Mouse (Mus musculus) retina, postnatal 1 day (tissue): ENCODE results near the gene Dnmt1.

ENCODE experiments used
- DNase-seq: peaks from one replicate; pipeline ENCODE4 v3.0.0-alpha.2; 2012

Dnmt1 gene

DNA sequence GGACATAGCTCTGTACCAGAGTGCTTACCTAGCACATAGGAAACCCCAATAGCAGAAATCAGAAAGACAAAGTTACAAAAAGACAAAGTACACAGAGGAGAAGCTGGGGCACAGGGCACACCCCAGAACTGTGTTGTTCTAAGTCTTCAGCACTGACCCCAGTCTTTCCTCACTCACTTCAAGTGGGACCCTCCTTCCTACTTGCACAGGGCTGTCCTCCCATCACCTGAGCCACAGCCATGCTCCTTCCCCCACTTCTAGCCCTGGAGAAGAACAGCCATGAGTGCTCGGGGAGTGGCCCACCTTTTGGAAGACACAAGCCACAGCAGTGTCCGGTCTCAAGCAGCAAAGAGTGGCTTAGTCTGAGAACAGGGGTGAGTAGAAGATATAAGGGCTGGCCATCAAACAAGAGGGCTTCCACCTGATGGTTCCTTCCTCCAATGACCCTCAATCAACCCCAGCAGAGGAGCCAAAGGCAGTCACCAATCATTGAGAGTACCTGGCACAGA is at the start of gene Dnmt1:
Gene Dnmt1, minus strand, starts transcription at position 459 of the 509 bp plus-strand sequence.
- DNase-seq, result no peak

DNA sequence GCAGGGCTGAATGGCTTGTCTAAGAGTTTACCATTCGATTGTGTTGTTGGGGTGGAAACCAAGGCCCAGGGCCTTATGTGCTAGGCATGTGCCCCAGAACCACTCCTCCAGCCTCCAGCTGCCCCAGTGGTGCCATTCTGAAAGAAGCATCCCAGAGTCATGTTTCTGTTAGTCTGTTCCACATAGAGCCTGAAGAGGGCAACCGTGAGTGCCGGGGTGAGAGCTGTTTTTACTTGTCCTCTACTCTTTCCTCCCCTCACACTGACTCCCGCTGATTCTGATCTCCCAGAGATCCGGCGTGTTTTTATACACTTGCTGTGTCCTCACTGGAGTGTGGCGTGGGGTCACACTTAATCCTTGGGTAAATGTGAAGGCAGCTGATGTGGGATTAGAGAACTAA is 48.3 kb upstream of the Dnmt1 start:
- DNase-seq, result no peak

DNA sequence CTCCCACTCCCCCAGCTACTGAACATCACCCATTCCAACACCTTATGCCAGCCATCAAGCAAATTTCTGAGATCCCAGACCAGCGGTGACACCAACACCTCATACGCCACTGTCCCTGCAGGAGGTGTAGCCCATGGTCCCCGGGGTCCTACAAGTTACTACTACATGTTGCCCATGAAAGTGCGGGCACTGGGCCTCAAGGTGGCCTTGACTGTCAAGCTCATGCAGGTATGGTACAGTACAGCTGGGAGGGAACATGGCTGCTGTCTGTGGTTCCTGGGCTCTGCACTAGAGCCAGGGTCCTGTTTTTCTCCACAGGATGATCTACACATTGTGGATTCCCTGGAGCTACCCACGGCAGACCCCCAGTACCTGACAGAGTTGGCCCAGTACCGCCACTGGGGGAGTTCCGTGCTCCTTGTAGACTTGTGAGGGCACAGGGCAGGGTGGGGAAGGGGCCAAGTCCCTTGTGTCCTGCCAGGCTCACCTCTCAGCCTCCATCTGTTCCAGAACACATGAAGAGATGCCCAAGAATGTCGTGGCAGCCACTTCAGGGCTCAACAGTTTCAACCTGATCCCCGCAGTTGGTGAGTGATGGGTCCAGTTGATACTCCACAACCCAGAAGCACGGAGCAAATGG is 47.7 kb upstream of the Dnmt1 start:
- DNase-seq, result no peak

DNA sequence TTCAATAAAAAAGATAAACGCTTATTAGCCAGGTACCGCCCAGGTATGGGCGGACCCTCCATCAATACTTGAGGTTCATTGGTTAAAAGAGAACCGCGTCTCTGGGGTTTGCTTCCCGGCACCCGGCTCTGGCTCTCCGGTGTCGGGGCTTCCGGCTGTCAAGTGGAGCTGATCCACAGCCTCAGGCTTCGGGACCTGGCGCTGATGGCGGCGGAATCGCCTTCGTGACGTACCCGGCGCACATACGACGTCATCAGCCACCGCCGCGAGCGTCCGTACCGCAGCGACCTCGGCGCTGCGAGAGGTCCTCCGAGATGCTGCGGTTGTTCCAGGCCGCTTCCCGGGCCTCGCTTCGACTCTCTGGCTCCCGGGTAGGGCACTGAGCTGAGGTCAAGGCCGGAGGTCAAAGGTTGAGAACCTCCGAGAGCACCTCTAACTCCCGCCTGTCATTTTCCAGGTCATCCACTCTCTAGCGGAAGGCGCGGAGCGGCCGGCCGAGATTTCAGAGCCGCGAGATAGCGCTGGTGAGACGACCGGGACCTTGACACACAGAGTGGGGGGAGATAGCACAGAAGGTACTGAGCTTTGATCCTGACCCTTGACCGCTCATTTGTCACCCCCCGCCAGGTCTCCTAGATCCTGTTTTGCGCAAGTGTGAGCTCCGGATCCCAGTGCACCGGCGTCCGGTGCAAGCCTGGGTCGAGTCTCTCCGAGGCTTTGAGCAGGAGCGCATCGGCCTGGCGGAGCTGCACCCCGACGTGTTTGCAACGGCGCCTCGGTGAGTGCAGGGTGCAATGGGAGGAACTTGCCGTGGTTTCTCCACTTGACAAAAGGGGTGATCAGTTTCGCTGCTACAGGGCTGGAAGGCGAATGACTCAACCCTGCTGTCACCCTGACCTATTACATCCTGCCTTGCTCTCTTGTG is 43.2 kb upstream of the Dnmt1 start, which contains the start of gene Mrpl4:
Gene Mrpl4, plus strand, starts transcription at position 112 of the 925 bp plus-strand sequence.
- DNase-seq, result peak; percentile 90

DNA sequence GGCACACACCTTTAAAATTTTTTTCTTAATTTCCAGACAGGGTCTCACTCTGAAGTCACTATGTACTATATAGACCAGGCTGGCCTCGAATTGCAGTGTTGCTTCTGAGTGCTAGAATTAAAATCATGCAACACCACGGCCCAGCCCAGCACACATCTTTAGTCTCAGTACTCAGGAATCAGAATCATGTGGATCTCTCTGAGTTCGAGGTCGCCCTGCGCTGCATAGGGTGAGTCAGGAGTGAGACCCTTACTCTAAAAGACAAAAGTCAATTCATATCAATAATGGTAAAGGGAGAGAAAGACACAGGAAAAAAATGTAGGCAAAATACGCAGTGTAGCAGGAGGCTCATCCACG is 42.6 kb upstream of the Dnmt1 start:
- DNase-seq, result no peak

DNA sequence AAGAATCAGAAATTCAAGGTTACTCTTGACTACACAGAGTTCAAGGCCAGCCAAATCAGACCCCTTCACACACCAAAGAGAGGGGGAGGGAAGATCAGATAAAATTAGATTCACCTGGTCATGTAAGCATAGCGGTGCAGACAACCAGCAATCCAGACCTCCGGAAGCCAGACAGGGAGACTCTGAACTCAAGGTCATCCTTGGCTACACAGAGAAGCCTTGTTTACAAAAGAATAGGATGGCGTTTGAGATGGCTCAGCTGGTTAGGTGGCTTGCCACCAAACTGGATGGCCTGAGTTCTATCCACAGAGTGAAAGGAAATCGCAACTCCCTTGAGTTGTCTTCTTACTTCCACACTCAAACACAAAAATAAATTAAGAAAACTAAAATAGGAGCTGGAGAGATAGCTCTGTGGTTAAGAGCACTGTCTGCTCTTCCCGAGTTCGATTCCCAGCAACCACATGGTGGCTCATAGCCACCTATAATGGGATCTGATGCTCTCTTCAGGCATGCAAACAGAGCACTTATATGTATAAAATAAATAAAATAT is 42.0 kb upstream of the Dnmt1 start:
- no peak for DNase-seq

DNA sequence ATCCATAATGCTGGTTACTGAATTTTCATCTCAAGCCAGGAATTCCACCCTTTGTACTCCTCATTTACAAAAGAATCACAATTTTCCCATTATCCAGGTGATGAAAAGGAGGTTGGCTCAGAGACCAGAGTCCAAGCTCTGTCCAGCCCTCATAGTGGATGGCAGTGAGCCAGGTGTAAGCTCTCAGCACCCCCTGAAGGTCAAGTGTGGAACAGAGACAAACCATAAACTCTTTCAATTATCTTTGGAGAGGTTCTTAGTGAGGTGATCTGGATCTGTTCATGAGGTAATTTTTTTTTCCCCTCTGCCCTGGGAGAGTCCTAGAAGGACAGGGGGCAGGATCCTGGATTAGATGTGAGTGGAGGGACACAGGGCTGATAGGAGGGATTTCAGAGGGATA is 41.1 kb upstream of the Dnmt1 start:
- peak; percentile 46 for DNase-seq

DNA sequence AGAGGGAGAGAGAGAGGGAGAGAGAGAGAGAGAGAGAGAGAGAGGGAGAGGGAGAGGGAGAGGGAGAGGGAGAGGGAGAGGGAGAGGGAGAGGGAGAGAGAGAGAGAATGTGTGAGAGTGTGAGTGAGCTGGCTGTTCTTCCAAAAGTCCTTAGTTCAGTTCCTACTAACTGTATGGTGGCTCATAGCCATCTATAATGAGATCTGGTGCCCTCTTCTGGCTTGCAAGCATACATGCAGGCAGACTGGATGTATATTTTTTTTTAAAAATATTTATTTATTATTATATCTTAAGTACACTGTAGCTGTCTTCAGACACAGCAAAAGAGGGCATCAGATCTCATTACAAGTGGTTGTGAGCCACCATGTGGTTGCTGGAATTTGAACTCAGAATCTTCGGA is 38.6 kb upstream of the Dnmt1 start:
- DNase-seq, result peak; percentile 59

DNA sequence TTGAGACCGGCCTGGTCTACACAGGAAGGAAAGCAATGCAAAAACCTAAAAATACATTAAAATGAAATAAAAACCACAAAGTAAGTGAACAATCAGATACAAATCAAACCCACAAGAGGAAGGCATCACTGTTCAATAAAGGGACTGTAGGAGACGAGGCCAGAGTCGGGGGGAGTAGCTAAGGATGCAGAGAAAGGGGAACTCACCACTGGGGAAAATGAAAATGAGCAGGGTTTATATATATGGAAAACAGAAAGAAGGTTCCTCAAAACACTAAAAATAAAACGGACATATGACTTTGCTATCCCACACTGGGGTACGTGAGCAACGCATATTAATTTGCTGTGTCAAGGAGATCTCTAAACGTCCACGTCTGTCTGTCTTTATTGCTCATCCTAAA is 37.4 kb upstream of the Dnmt1 start:
- no peak for DNase-seq

DNA sequence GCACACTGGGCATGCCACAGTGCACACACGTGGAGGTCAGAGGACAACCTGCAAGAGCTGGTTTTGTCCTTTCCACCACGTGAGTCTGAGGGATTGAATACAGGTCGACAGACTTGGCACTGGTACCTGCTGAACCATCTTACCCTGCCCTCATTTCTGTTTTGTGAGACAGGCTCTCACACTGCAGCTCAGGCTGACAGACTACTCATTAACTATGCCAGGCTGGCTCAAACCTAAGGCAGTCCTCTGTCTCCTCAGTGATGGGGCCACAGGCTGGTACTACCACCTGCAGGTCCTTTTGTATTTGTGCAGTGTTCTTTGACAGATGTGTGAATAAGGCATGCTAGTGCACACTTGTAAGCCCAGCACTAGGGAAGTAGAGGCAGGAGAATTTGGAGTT is 35.4 kb upstream of the Dnmt1 start:
- no peak for DNase-seq

DNA sequence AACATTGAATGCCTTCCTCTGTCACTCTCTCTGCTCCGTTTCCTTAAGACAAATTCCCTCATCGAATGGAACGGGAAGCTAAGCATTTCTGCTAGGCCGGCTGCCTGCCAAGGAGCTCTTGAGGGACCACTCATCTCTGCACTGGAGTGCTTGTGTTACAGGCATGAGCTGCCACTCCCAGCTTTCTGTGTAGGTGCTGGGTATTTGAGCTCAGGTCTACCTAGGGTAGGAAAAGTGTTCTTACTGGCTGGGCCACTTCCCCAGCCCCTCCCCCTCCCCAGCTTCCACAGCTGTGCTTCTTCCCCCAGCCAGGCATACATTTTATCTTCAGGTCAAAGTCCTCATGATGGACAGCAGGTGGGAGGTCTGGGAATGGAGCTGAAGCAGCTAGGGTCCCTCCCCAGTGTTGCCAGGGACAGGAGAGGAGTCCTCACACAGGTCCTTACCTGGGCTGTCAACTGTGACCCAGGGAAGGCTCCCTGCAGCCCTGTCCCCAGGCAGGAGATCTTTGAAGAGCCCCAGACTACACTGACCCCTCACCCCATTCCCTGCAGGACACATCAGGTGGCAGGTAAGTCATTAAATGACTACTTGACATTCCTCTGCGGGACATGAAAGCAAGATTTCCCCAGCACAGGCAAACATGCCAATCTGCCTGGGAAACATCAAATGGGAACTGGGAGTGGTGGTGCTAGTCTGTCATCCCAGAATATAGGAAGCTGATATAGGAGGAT is 33.6 kb upstream of the Dnmt1 start:
- no peak for DNase-seq

DNA sequence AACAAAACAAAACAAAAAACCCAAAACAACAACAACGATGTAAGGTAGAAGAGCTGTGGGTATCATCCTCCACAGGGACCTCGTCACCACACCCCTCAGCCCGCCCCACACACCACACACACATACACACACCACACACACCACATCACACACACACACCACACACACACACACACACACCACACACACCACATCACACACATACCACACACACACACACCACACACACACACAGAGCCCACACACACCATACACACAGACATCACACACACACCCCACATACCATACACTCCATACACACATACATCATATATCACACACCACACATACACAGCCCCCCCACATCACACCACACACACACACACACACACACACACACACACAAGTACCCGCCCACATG is 31.9 kb upstream of the Dnmt1 start:
- DNase-seq, result no peak

DNA sequence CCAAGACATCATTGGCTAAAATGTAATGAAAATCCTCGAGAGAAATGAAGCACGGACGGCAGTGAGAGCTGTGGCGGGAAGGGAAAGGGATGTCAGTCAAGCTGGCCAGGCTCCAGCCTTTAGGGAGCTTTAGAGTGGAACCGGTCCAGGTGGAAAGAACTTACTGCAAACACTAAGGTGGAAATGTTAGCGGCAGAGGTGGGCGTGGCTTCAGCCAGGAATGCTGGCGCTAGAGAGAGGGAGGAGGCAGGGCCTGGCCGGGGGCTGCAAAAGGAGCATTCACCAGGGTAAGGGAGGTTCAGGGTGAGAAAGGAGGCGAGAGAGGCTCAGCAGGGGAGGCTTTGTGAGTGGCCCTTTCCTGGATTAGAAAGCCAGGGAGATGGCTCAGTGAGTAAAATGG is 31.2 kb upstream of the Dnmt1 start:
- DNase-seq, result peak; percentile 41

DNA sequence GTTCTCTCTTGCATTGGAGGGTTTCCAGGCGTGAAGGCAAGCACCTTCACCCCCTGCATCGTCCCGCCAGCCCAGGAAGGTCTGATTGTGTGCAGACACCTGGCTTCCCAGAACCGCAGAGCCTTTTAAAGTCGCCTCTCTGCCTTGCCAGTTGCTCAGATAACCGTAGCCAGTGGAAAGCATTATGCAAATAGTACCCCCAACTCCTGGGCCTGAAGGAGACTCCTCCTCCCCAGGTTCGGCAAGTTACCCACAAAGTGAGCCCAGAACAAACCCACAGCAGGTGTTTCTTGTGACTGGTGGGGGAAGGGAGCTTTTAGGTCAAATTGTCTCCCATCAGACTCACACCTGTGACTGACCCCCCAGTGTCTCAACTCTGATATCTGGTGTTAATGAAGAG is 28.3 kb upstream of the Dnmt1 start:
- DNase-seq, result no peak

DNA sequence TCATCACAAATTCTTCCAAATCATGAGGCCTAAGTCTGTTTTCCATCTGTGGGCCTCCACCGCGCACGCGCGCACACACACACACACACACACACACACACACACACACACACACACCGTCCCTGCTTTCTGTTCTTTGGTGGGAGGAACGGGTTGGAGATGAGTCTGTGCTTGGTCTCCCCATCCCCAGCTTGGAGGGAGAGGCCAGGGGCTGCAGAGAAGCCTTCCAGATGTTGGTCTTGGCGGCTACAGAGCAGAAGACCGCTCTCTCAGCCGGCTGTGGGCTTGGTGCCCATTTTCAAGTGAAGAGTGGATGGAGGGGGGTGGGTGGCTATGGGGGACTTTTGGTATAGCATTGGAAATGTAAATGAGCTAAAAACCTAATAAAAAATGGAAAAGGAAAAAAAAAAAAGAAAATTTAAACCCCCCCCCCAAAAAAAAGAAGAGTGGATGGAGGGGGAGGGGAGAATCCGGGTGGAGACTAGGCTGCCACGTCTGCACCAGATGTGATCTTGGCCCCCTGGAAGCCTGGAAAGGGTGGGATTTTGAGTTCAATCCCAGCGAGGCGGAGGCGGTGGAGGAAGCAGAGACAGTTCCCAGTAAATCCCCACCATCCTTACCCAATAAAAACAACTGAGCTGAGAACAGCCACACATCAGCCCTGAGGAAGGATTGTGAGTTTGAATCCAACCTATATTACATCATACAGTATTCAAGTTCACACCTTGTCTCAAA is 27.4 kb upstream of the Dnmt1 start:
- DNase-seq, result no peak

DNA sequence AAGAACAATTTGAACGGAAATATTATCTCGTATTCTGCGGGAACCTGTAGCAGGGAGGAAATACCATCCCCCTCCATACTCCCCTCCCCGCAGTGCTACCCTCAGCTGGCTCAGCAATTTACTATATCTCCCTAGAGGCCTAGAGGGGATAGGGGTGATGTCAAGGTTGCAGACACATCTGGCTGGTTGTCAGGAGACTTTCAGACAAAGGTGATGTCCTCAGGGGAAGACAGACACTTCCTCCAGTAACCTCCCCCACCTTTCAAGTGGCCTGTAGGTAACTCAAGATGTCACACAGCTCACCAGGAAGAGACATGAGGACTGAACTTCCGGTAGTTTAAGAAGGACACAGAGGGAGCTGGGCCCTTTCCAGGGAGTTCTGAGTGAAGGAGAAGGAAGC is 23.5 kb upstream of the Dnmt1 start:
- no peak for DNase-seq

DNA sequence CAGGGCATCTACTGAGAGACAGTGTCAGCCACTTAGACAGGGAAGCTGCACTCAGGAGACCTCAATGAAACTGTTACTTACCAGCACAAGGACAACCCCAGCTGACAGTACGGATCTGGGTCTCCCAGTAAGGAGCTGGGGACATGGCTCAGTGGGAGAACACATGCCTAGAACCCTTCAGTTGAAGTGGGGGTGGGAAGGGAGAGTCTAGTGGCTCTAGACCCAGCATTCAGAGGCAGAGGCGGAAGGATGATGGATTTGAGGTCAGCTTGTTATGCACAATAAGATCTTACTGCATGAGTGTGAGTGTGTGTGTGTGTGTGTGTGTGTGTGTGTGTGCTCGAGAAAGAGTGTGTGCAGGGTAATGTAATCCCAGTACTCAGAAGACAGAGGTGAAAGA is 22.5 kb upstream of the Dnmt1 start:
- no peak for DNase-seq

DNA sequence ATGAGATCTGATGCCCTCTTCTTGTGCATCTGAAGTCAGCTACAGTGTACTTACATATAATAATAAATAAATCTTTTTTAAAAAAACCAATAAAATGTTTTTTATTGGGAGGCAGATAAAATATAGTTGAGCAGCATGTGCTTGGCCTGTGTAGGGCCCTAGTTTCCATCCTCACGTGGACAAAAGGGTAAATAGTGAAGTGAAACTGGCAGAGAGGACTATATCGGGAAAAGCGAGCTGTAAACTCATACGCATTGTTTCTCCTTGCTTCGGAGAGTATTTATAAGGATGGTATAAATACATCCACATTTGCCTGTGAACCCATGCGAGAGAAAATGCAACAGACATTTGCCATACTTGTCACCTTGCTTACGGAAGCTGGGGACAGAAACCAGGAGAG is 20.1 kb upstream of the Dnmt1 start:
- no peak for DNase-seq

DNA sequence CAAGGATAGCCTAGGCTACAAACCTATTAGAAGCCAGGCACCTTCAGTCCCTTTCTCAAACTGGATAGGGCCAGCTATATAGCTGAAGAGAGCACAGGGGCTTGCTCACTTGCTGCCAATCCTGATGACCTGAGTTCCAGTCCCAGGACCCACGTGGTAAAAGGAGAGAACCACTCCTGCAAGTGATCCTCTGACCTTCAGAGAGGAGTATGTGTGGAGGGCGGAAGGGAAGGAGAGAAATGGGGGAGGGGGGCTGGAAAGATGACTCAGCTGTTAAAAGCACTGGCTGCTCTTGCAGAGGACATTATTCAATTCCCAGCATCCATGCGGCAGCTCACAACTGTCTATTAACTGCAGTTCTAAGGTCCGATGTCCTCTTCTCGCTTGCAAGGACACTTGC is 19.5 kb upstream of the Dnmt1 start:
- no peak for DNase-seq

DNA sequence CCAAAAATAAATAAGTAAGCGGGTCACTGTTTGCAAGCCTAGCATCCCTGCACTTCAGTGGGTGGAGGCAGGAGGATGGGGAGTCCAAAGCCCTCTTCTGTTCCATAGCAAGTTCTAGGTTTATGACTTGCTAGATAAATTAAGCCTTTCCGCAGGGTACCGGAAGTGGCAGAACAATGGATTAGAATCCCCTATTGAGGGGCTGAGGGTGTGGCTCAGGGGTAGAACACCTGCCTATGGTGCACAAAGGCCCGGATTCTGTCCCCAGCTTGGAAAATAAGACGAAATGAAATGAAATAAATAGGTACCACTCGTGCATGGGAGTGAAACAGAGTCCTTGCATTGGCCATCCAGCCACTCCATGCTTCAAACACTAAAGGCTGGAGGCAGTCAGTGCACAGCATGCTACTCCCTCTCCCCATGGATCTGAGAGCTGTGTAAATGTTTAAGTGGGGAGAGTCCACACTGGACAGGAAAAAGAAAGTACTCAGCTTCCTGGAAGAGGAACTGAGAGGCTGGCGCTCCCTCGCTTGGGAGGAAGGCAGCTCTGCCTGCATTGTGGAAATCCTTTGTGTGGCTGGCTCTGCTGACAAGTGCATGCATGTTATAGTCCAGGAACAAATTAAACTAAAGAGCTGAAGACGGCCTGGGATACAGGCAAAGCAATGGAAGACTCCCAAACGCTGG is 18.9 kb upstream of the Dnmt1 start:
- no peak for DNase-seq

DNA sequence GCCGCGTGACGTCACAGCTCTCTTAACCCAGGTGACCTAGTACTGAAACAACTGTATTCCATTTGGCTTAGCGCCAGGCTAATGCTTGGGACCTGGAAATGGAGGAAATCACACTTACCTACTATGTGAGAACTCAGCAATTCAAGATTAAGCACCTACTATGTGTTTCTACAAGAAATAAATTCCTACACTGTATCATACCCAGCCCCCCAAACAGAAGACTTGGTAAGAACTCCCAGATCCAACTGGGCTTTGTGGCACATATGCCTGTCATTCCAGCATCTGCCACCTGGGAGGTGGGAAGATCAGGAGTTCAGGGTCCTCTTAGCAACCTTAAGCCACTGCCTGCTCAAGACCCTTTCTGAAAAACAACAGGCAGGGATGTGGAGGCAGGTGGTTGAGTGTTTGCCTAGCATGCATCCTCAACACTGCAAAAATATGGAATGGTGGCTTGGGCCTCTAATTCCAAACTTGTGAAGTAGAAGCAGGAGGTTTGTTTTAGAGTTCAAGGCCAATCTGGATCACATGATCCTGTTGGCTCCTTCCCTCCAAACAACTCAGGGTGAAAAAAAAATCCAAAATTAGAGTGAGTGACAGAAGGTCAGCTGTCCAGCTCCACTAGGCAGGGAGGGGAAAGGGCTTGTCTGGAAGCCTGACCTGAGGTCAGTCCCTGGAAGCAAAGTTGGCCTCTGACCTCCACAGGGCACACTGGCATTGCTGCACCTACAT is 17.4 kb upstream of the Dnmt1 start:
- no peak for DNase-seq
